Mouse (Mus musculus): ENCODE data around the gene Asap3. TPM values are rescaled to one million over a fixed set of nuclear protein-coding genes. Genes with fewer than 3 reads are reported as not detected.

Asap3 gene
- polyA plus RNA-seq, 1 experiment from 2014 or later: 10.4 TPM

- WGBS: 86% methylated on average over 9 of the region's 9 CpGs
- H3K27ac ChIP-seq: no peak overlapping the region
- no peaks in the 10 kb centered on the region for H3K27me3 ChIP-seq (replicated peaks)
- H3K4me3 ChIP-seq: no peak overlapping the region
- ATAC-seq (ENCODE audit: low FRiP score, low read depth): no peak
- H3K9ac ChIP-seq: no peak overlapping the region
- no peaks in the 10 kb centered on the region for H3K9me3 ChIP-seq
- no peaks in the 10 kb centered on the region for H3K4me1 ChIP-seq
- no peaks in the 10 kb centered on the region for H3K36me3 ChIP-seq
- H3K4me2 ChIP-seq (replicated peaks): no peak overlapping the region
Measured at GRCm38 (mm10) chr4:136266716-136267343, 60.7 kb downstream of the Asap3 start.

- Histone ChIP-seq H3K4me1 (no peaks in the 10 kb centered on the region), H3K27ac (no peak overlapping the region), H3K9me3 (peaks cover 20% of the 10 kb centered on the region), H3K4me3 (no peak overlapping the region), H3K4me2 (replicated peaks) (no peak overlapping the region), H3K36me3 (no peaks in the 10 kb centered on the region), H3K9ac (no peak overlapping the region), H3K27me3 (replicated peaks) (no peaks in the 10 kb centered on the region)
- ATAC-seq (ENCODE audit: low FRiP score, low read depth): no peak
- 93% methylated on average over 1 of the region's 1 CpGs for WGBS
Measured at GRCm38 (mm10) chr4:136268912-136269311, 62.7 kb downstream of the Asap3 start.

- Histone ChIP-seq H3K27me3 (replicated peaks) (no peaks in the 10 kb centered on the region), H3K9ac (no peak overlapping the region), H3K4me2 (replicated peaks) (no peak overlapping the region), H3K27ac (no peak overlapping the region), H3K9me3 (peaks cover 20% of the 10 kb centered on the region), H3K36me3 (no peaks in the 10 kb centered on the region), H3K4me3 (no peak overlapping the region), H3K4me1 (no peaks in the 10 kb centered on the region)
- no peak for ATAC-seq (ENCODE audit: low FRiP score, low read depth)
- WGBS: 87% methylated on average over 8 of the region's 8 CpGs
Measured at GRCm38 (mm10) chr4:136270648-136271047, 64.5 kb downstream of the Asap3 start.

GRCm38 (mm10) chr4:136281097-136281496, 74.9 kb downstream of the Asap3 start:
- 82% methylated on average over 8 of the region's 8 CpGs for WGBS
- Histone ChIP-seq H3K27me3 (replicated peaks) (no peaks in the 10 kb centered on the region), H3K27ac (no peak overlapping the region)

GRCm38 (mm10) chr4:136281611-136282010, 75.4 kb downstream of the Asap3 start:
- no peaks in the 10 kb centered on the region for H3K36me3 ChIP-seq
- H3K9me3 ChIP-seq: no peaks in the 10 kb centered on the region
- 0 out of 2 replicates have a peak overlapping the region, but pooled peaks have one; percentile 1 for H3K9ac ChIP-seq
- ATAC-seq (ENCODE audit: low FRiP score, low read depth): no peak
- no peak overlapping the region for H3K27ac ChIP-seq
- no peak overlapping the region for H3K4me2 ChIP-seq (replicated peaks)
- peaks cover 29% of the 10 kb centered on the region for H3K4me1 ChIP-seq
- H3K4me3 ChIP-seq: no peak overlapping the region
- WGBS: 62% methylated on average over 9 of the region's 9 CpGs
- H3K27me3 ChIP-seq (replicated peaks): no peaks in the 10 kb centered on the region

More at GRCm38 (mm10) chr4:136281097-136281496, 74.9 kb downstream of the Asap3 start:
- H3K4me1 ChIP-seq: peaks cover 25% of the 10 kb centered on the region
- no peak for ATAC-seq (ENCODE audit: low FRiP score, low read depth)
- H3K9me3 ChIP-seq: no peaks in the 10 kb centered on the region
- H3K4me2 ChIP-seq (replicated peaks): no peak overlapping the region
- H3K9ac ChIP-seq: no peak overlapping the region
- no peak overlapping the region for H3K4me3 ChIP-seq
- H3K36me3 ChIP-seq: no peaks in the 10 kb centered on the region

GRCm38 (mm10) chr4:136282621-136283480, 76.7 kb downstream of the Asap3 start:
- no peaks in the 10 kb centered on the region for H3K27me3 ChIP-seq (replicated peaks)
- H3K27ac ChIP-seq: peak overlapping the region; percentile 60; the same call in 1 of the 2 replicates
- peaks cover 6% of the 10 kb centered on the region for H3K36me3 ChIP-seq
- ATAC-seq (ENCODE audit: low FRiP score, low read depth): no peak
- H3K4me1 ChIP-seq: peaks cover 36% of the 10 kb centered on the region
- no peaks in the 10 kb centered on the region for H3K9me3 ChIP-seq
- H3K4me2 ChIP-seq (replicated peaks): peak overlapping the region; percentile 30
- WGBS: 24% methylated on average over 10 of the region's 10 CpGs
- no peak overlapping the region for H3K4me3 ChIP-seq
- 0 out of 2 replicates have a peak overlapping the region, but pooled peaks have one; percentile 23 for H3K9ac ChIP-seq

- Histone ChIP-seq H3K4me1 (peaks cover 36% of the 10 kb centered on the region), H3K4me2 (replicated peaks) (peak overlapping the region; percentile 86), H3K27me3 (replicated peaks) (peaks cover 5% of the 10 kb centered on the region), H3K36me3 (peaks cover 15% of the 10 kb centered on the region), H3K9ac (no peak overlapping the region), H3K9me3 (peaks cover 4% of the 10 kb centered on the region), H3K4me3 (no peak overlapping the region), H3K27ac (peak overlapping the region; percentile 84; the same call in 1 of the 2 replicates)
- no peak for ATAC-seq (ENCODE audit: low FRiP score, low read depth)
- WGBS: 18% methylated on average over 2 of the region's 2 CpGs
Measured at GRCm38 (mm10) chr4:136283783-136284182, 77.6 kb downstream of the Asap3 start.

GRCm38 (mm10) chr4:136284455-136284854, 78.3 kb downstream of the Asap3 start, which contains the start of gene Zfp46:
Gene Zfp46 (plus strand): TSS chr4:136284683.
- Histone ChIP-seq H3K4me1 (peaks cover 36% of the 10 kb centered on the region), H3K27ac (peak within 1 kb of the TSS; percentile 84), H3K9me3 (peaks cover 5% of the 10 kb centered on the region), H3K36me3 (peaks cover 20% of the 10 kb centered on the region), H3K9ac (peak within 1 kb of the TSS; percentile 73), H3K4me2 (replicated peaks) (peak within 1 kb of the TSS; percentile 86), H3K4me3 (peak within 1 kb of the TSS; percentile 56), H3K27me3 (replicated peaks) (peaks cover 12% of the 10 kb centered on the region)
- WGBS: 24% methylated on average over 5 of the region's 5 CpGs
- no peak for ATAC-seq (ENCODE audit: low FRiP score, low read depth)

- peaks cover 5% of the 10 kb centered on the region for H3K9me3 ChIP-seq
- ATAC-seq (ENCODE audit: low FRiP score, low read depth): no peak
- H3K27ac ChIP-seq: peak overlapping the region; percentile 84
- peak overlapping the region; percentile 73 for H3K9ac ChIP-seq
- H3K4me1 ChIP-seq: peaks cover 37% of the 10 kb centered on the region
- peaks cover 23% of the 10 kb centered on the region for H3K36me3 ChIP-seq
- H3K4me3 ChIP-seq: peak overlapping the region; percentile 56
- H3K27me3 ChIP-seq (replicated peaks): peaks cover 16% of the 10 kb centered on the region
- H3K4me2 ChIP-seq (replicated peaks): peak overlapping the region; percentile 86
- WGBS: 36% methylated on average over 6 of the region's 6 CpGs
Measured at GRCm38 (mm10) chr4:136284891-136285290, 78.7 kb downstream of the Asap3 start.

- Histone ChIP-seq H3K27ac (peak overlapping the region; percentile 84), H3K27me3 (replicated peaks) (peaks cover 21% of the 10 kb centered on the region), H3K9me3 (peaks cover 5% of the 10 kb centered on the region), H3K36me3 (peaks cover 28% of the 10 kb centered on the region), H3K4me2 (replicated peaks) (peak overlapping the region; percentile 86), H3K4me1 (peaks cover 42% of the 10 kb centered on the region), H3K4me3 (peak overlapping the region; percentile 56), H3K9ac (peak overlapping the region; percentile 73)
- WGBS: under 1% methylated on average over 25 of the region's 25 CpGs
- ATAC-seq (ENCODE audit: low FRiP score, low read depth): peak; percentile 95
Measured at GRCm38 (mm10) chr4:136285348-136285810, 79.2 kb downstream of the Asap3 start.

- peak overlapping the region; percentile 73 for H3K9ac ChIP-seq
- H3K27ac ChIP-seq: peak overlapping the region; percentile 84; the same call in 1 of the 2 replicates
- peaks cover 23% of the 10 kb centered on the region for H3K27me3 ChIP-seq (replicated peaks)
- WGBS: under 1% methylated on average over 29 of the region's 29 CpGs
- peaks cover 33% of the 10 kb centered on the region for H3K36me3 ChIP-seq
- H3K4me1 ChIP-seq: peaks cover 47% of the 10 kb centered on the region
- peak overlapping the region; percentile 86 for H3K4me2 ChIP-seq (replicated peaks)
- ATAC-seq (ENCODE audit: low FRiP score, low read depth): peak; percentile 81
- peak overlapping the region; percentile 56 for H3K4me3 ChIP-seq
- peaks cover 5% of the 10 kb centered on the region for H3K9me3 ChIP-seq
Measured at GRCm38 (mm10) chr4:136285811-136286371, 79.7 kb downstream of the Asap3 start.
